Mouse (Mus musculus): ENCODE measurements around the gene Ryr1. TPM values are rescaled to one million over a fixed set of nuclear protein-coding genes. Genes with fewer than 3 reads are reported as not detected.
A peak's percentile ranks its signal among the peaks of the same experiment; 100 is the strongest.

Gene Ryr1
- polyA plus RNA-seq, 1 experiment from 2014 or later: 5.0 TPM

- H3K9me3 ChIP-seq (replicated peaks; ENCODE audit: control insufficient read depth, low read length): no peaks in the 10 kb centered on the region
- WGBS: 2% methylated on average over 11 of the region's 20 CpGs
- peak within 1 kb of the TSS; percentile 49 for H3K4me2 ChIP-seq (ENCODE audit: low read length)
- no peak within 1 kb of the TSS for H3K27ac ChIP-seq (ENCODE audit: low read depth, low read length)
- H3K9ac ChIP-seq (ENCODE audit: low read length): no peak within 1 kb of the TSS
- H3K36me3 ChIP-seq (ENCODE audit: control insufficient read depth, insufficient read depth, low read length): no peaks in the 10 kb centered on the region
- no peaks in the 10 kb centered on the region for H3K27me3 ChIP-seq (replicated peaks; ENCODE audit: control insufficient read depth, insufficient read depth, low read length)
- H3K4me3 ChIP-seq (ENCODE audit: low read depth, low read length): peak within 1 kb of the TSS; percentile 14; the same call in 1 of the 2 replicates
- no peaks in the 10 kb centered on the region for H3K4me1 ChIP-seq (ENCODE audit: control insufficient read depth, insufficient read depth, low read length)
- no peak for ATAC-seq
- peak; percentile 49 for DNase-seq (ENCODE audit: low spot score)
These were observed 9.9 kb upstream of the Ryr1 start, which contains the start of gene Rasgrp4 for GRCm38 (mm10) chr7:29134693-29135386. Rasgrp4 (plus strand) TSS chr7:29134851.

DNA sequence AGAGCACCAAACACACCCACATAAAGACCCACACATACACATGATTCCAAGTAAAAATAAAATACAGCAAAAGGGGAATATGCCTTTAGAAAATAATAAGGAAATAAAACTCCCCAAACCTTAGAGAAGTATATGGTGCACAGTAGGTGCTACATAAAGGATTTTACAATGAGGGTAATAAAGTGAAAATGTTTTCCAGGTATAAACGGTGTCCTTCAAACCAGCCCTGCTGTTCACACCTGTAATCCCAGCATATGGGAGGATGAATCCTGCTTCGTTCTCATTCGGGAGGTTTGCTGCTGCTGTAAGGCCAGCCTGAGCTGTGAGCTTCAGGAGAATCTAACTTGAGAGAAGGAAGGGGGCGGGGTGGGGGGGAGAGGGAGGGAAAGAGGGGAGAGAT lies 9.3 kb upstream of the Ryr1 start:
- Histone ChIP-seq H3K4me3 (ENCODE audit: low read depth, low read length) (peak overlapping the region; percentile 14; the same call in 1 of the 2 replicates), H3K9me3 (replicated peaks; ENCODE audit: control insufficient read depth, low read length) (no peaks in the 10 kb centered on the region), H3K4me2 (ENCODE audit: low read length) (peak overlapping the region; percentile 49), H3K36me3 (ENCODE audit: control insufficient read depth, insufficient read depth, low read length) (no peaks in the 10 kb centered on the region), H3K4me1 (ENCODE audit: control insufficient read depth, insufficient read depth, low read length) (no peaks in the 10 kb centered on the region), H3K27ac (ENCODE audit: low read depth, low read length) (no peak overlapping the region), H3K9ac (ENCODE audit: low read length) (no peak overlapping the region), H3K27me3 (replicated peaks; ENCODE audit: control insufficient read depth, insufficient read depth, low read length) (no peaks in the 10 kb centered on the region)
- ATAC-seq (no peak), DNase-seq (ENCODE audit: low spot score) (no peak)
- 8% methylated on average over 4 of the region's 4 CpGs for WGBS

DNA sequence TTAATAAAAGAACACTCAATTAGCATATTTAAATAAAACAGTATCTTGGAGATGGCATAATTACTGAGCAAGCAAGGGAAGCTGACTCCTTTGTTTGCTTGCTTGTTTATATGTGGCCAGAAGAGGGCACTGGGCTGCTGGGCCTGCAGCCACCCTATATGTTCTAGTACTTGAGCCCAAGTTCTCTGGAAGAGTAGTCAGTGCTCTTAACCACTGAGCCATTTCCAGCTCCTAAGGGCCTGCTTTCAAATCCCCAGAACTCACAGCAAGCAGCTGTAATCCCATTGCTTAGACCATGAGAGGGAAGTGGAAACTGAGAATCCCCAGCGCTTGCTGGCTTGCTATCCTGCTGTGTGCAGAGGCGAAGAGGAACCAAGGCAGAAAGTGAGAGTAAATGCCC lies 3.7 kb upstream of the Ryr1 start:
- Histone ChIP-seq H3K9ac (ENCODE audit: low read length) (no peak overlapping the region), H3K9me3 (replicated peaks; ENCODE audit: control insufficient read depth, low read length) (no peaks in the 10 kb centered on the region), H3K4me2 (ENCODE audit: low read length) (no peak overlapping the region), H3K4me3 (ENCODE audit: low read depth, low read length) (no peak overlapping the region), H3K27ac (ENCODE audit: low read depth, low read length) (no peak overlapping the region), H3K4me1 (ENCODE audit: control insufficient read depth, insufficient read depth, low read length) (peaks cover 5% of the 10 kb centered on the region; the same call in 1 of the 2 replicates), H3K36me3 (ENCODE audit: control insufficient read depth, insufficient read depth, low read length) (no peaks in the 10 kb centered on the region), H3K27me3 (replicated peaks; ENCODE audit: control insufficient read depth, insufficient read depth, low read length) (no peaks in the 10 kb centered on the region)
- 35% methylated on average over 2 of the region's 2 CpGs for WGBS
- DNase-seq (ENCODE audit: low spot score) (peak; percentile 34), ATAC-seq (no peak)

- no peak overlapping the region for H3K4me3 ChIP-seq (ENCODE audit: low read depth, low read length)
- no peaks in the 10 kb centered on the region for H3K27me3 ChIP-seq (replicated peaks; ENCODE audit: control insufficient read depth, insufficient read depth, low read length)
- no peak overlapping the region for H3K9ac ChIP-seq (ENCODE audit: low read length)
- ATAC-seq: no peak
- DNase-seq (ENCODE audit: low spot score): no peak
- peaks cover 5% of the 10 kb centered on the region; the same call in 1 of the 2 replicates for H3K4me1 ChIP-seq (ENCODE audit: control insufficient read depth, insufficient read depth, low read length)
- 30% methylated on average over 7 of the region's 7 CpGs for WGBS
- no peak overlapping the region for H3K4me2 ChIP-seq (ENCODE audit: low read length)
- H3K9me3 ChIP-seq (replicated peaks; ENCODE audit: control insufficient read depth, low read length): no peaks in the 10 kb centered on the region
- H3K36me3 ChIP-seq (ENCODE audit: control insufficient read depth, insufficient read depth, low read length): no peaks in the 10 kb centered on the region
- no peak overlapping the region for H3K27ac ChIP-seq (ENCODE audit: low read depth, low read length)
These were observed 1.4 kb upstream of the Ryr1 start for GRCm38 (mm10) chr7:29126173-29126915.

DNA sequence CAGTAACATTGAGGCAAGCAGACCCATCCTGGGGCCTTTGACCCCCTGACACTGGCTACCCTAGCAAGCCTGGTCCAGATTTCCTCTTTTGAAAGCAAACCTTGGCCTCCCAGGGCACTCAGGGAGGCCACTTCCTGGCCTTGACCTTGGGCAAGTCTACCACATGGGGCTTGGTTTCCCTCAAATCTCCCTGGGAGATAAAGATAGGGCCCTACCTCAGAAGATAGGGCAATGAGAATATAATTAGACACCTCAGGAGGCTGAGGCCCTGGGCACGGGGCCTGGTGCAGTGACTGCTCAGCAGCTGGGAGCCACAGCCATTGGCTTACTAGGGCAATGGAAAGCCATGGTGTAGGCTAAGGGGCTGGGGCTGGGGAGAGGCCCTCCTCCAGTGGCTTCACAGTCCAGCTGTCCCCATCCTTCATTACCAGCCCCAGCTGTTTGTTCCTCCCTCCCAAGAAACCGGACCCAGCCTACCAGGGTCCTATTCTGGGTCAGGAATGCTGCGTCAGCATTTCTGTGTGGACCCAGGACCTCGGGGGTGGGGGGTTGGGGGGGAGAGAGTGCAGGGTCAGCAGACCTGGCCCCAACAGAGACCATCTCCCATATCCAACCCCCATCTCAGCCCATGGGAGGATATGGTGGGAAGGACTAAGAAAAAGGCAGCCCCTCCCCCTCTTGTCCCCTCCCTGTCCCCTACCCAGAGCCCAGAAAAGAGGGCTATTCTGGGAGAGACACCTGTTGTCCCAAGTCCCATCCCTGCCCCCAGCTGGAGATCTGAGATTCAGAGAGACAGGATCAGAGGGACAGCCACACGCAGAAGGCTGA lies 1.2 kb downstream of the Ryr1 start:
- Histone ChIP-seq H3K27ac (ENCODE audit: low read depth, low read length) (no peak overlapping the region), H3K4me1 (ENCODE audit: control insufficient read depth, insufficient read depth, low read length) (peaks cover 5% of the 10 kb centered on the region; the same call in 1 of the 2 replicates), H3K36me3 (ENCODE audit: control insufficient read depth, insufficient read depth, low read length) (no peaks in the 10 kb centered on the region), H3K9ac (ENCODE audit: low read length) (no peak overlapping the region), H3K4me3 (ENCODE audit: low read depth, low read length) (no peak overlapping the region), H3K4me2 (ENCODE audit: low read length) (no peak overlapping the region), H3K27me3 (replicated peaks; ENCODE audit: control insufficient read depth, insufficient read depth, low read length) (no peaks in the 10 kb centered on the region), H3K9me3 (replicated peaks; ENCODE audit: control insufficient read depth, low read length) (no peaks in the 10 kb centered on the region)
- ATAC-seq (no peak), DNase-seq (ENCODE audit: low spot score) (no peak)
- 58% methylated on average over 5 of the region's 5 CpGs for WGBS

GRCm38 (mm10) chr7:29122821-29123220 lies 2.2 kb downstream of the Ryr1 start:
- no peak overlapping the region for H3K4me3 ChIP-seq (ENCODE audit: low read depth, low read length)
- no peaks in the 10 kb centered on the region for H3K36me3 ChIP-seq (ENCODE audit: control insufficient read depth, insufficient read depth, low read length)
- H3K27ac ChIP-seq (ENCODE audit: low read depth, low read length): no peak overlapping the region
- H3K27me3 ChIP-seq (replicated peaks; ENCODE audit: control insufficient read depth, insufficient read depth, low read length): no peaks in the 10 kb centered on the region
- peaks cover 5% of the 10 kb centered on the region; the same call in 1 of the 2 replicates for H3K4me1 ChIP-seq (ENCODE audit: control insufficient read depth, insufficient read depth, low read length)
- 92% methylated on average over 9 of the region's 9 CpGs for WGBS
- H3K4me2 ChIP-seq (ENCODE audit: low read length): no peak overlapping the region
- ATAC-seq: no peak
- no peak for DNase-seq (ENCODE audit: low spot score)
- H3K9ac ChIP-seq (ENCODE audit: low read length): no peak overlapping the region
- H3K9me3 ChIP-seq (replicated peaks; ENCODE audit: control insufficient read depth, low read length): no peaks in the 10 kb centered on the region

DNA sequence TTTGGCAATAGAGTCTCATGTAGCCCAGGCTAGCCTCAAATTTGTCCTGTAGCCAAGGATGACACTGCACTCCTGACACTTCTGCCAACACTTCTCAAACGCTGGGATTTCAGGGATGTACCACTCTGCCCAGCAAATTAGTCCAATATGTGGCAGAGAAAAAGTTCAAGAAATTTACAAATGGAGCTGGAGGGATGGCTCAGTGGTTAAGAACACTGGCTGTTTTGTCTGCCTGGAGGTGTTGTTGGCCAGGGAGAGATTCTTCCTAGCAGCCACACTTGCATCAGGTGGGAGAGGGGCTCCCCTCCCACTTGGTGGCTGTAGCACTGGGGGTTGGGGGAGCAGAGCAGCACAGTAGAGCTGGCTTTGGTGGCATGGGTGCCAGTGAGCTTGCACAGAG lies 5.5 kb downstream of the Ryr1 start:
- no peak overlapping the region for H3K4me2 ChIP-seq (ENCODE audit: low read length)
- ATAC-seq (no peak), DNase-seq (ENCODE audit: low spot score) (no peak)
- no peaks in the 10 kb centered on the region for H3K36me3 ChIP-seq (ENCODE audit: control insufficient read depth, insufficient read depth, low read length)
- H3K4me1 ChIP-seq (ENCODE audit: control insufficient read depth, insufficient read depth, low read length): peaks cover 3% of the 10 kb centered on the region; the same call in 1 of the 2 replicates
- H3K27me3 ChIP-seq (replicated peaks; ENCODE audit: control insufficient read depth, insufficient read depth, low read length): no peaks in the 10 kb centered on the region
- no peaks in the 10 kb centered on the region for H3K9me3 ChIP-seq (replicated peaks; ENCODE audit: control insufficient read depth, low read length)
- H3K4me3 ChIP-seq (ENCODE audit: low read depth, low read length): no peak overlapping the region
- 73% methylated on average over 1 of the region's 1 CpGs for WGBS
- no peak overlapping the region for H3K9ac ChIP-seq (ENCODE audit: low read length)
- no peak overlapping the region for H3K27ac ChIP-seq (ENCODE audit: low read depth, low read length)

DNA sequence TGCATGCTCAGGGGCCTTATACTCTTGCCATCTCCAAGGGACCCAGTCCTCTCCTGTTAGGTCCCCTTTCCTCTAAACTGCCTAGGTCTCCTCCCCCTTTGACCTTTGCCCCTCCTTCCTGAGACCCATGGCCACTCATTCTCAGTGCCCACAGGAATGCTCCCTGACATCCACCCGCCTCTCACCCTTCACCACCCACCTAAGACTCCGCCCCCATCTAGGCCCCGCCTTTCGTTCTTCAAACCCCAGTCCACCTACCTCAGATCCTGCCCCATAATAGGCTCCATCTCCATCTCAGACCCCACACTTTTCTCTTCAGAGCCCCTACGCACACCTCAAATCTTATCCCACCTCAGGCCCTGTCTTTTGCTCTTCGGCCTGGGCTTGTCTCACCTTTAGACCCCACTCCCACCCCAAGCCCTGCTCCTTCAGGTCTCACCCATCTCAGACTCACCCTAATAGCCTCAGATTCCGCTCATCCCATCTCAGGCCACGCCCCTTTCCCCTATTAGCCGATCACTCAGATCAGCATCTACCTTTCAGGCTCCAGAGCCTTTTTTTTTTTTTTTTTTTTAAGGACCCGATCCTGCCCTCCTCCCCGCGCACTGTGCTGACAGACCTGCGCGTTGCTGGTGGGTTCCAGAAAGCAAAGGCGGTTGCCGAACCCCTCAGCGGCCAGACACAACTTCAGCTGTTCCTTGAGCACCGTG lies 6.7 kb downstream of the Ryr1 start:
- Histone ChIP-seq H3K9ac (ENCODE audit: low read length) (no peak overlapping the region), H3K27me3 (replicated peaks; ENCODE audit: control insufficient read depth, insufficient read depth, low read length) (no peaks in the 10 kb centered on the region), H3K36me3 (ENCODE audit: control insufficient read depth, insufficient read depth, low read length) (no peaks in the 10 kb centered on the region), H3K4me3 (ENCODE audit: low read depth, low read length) (no peak overlapping the region), H3K4me1 (ENCODE audit: control insufficient read depth, insufficient read depth, low read length) (no peaks in the 10 kb centered on the region), H3K27ac (ENCODE audit: low read depth, low read length) (no peak overlapping the region), H3K9me3 (replicated peaks; ENCODE audit: control insufficient read depth, low read length) (no peaks in the 10 kb centered on the region), H3K4me2 (ENCODE audit: low read length) (no peak overlapping the region)
- 8% methylated on average over 18 of the region's 18 CpGs for WGBS
- DNase-seq (ENCODE audit: low spot score): no peak
- ATAC-seq: no peak
